Mouse (Mus musculus): ENCODE results near the gene Jmjd1c. TPM values are rescaled to one million over a fixed set of nuclear protein-coding genes. Genes with fewer than 3 reads are reported as not detected.

The Jmjd1c gene
- polyA plus RNA-seq, 1 experiment from 2014 or later, result 52.4 TPM

DNA sequence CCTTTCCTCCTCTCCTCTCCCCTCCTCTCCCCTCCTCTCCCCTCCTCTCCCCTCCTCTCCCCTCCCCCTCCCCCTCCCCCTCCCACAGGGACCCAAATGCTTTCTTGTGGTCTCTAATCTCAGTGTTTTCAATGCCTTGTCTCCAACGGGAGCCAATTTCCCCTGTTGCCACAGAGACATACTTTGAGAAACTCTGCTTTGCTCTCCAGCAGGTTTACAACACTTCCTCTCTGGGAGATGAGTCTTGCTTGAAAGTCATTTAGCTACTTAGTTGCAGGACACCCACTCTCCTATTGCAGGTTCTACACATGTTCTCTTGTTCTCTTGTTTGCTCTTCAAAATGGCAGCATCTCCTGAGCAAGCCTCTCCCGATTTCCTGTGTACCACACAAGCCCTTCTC is 206.4 kb downstream of the Jmjd1c start:
- no peak overlapping the region for H3K9ac ChIP-seq
- H3K4me2 ChIP-seq, result no peak overlapping the region
- ATAC-seq (ENCODE audit: low read depth), result no peak
- no peak overlapping the region for H3K4me3 ChIP-seq
- no peak overlapping the region for H3K27ac ChIP-seq (replicated peaks)
- H3K4me1 ChIP-seq (replicated peaks), result no peaks in the 10 kb centered on the region
- 61% methylated on average over 2 of the region's 2 CpGs for WGBS
- no peaks in the 10 kb centered on the region for H3K9me3 ChIP-seq
- no peaks in the 10 kb centered on the region for H3K36me3 ChIP-seq
- no peaks in the 10 kb centered on the region for H3K27me3 ChIP-seq

Other genes starting within 250 kb of the Jmjd1c start
- gene Reep3, start 820 bp downstream of the Jmjd1c start, polyA plus RNA-seq (2015; fragmentation: Nextera tagmentation; extraction: Ambion mirVana), result 54.6 and 61.1 TPM in 2 replicates
- 40.9 and 42.2 TPM in 2 replicates for gene Nrbf2, start 189.2 kb downstream of the Jmjd1c start, polyA plus RNA-seq (2015; fragmentation: Nextera tagmentation; extraction: Ambion mirVana)